ENCODE assay signal across 8 mouse cellular contexts in genomic region chr9:123215621-123216440, GRCm38 (mm10). TPM values are rescaled to one million over a fixed set of nuclear protein-coding genes. Genes with fewer than 3 reads are reported as not detected.
DNase-seq lines count a peak whose midpoint lies in the region; ATAC-seq and TF ChIP-seq lines count a peak whose summit lies in the region.

Gene Cdcp1, minus strand, starts transcription at chr9:123216038.

- no peaks in the 10 kb centered on the region for H3K9me3 ChIP-seq in hindbrain, embryonic 11.5 days (ENCODE audit: control insufficient read depth, low read length)
- no peaks in the 10 kb centered on the region for H3K9me3 ChIP-seq in limb, embryonic 13.5 days
- no peaks in the 10 kb centered on the region for H3K9me3 ChIP-seq in midbrain, embryonic 14.5 days (ENCODE audit: control insufficient read depth, low read length)

- TF ChIP-seq CTCF in cerebellum, adult 2 months (IDR thresholded peaks at IDR 0.05; ENCODE audit: borderline replicate concordance, insufficient read depth, low read depth, low read length), result no peak

- H3K9ac ChIP-seq in hindbrain, embryonic 11.5 days (ENCODE audit: low read depth, low read length), result no peak within 1 kb of the TSS
- peak within 1 kb of the TSS; percentile 59 for H3K9ac ChIP-seq in limb, embryonic 13.5 days
- H3K9ac ChIP-seq in midbrain, embryonic 14.5 days (replicated peaks; ENCODE audit: low read length), result no peak within 1 kb of the TSS

- H3K27me3 ChIP-seq in hindbrain, embryonic 11.5 days (ENCODE audit: control insufficient read depth, insufficient read depth, low read length), result peaks cover 15% of the 10 kb centered on the region
- H3K27me3 ChIP-seq in limb, embryonic 13.5 days, result peaks cover 38% of the 10 kb centered on the region
- peaks cover 16% of the 10 kb centered on the region; the same call in 1 of the 2 replicates for H3K27me3 ChIP-seq in midbrain, embryonic 14.5 days (ENCODE audit: control insufficient read depth, insufficient read depth, low read length)
- H3K27me3 ChIP-seq in cerebellum, adult 2 months (ENCODE audit: control insufficient read depth, insufficient read depth, low read length), result no peaks in the 10 kb centered on the region; the same call in 1 of the 2 replicates

- H3K36me3 ChIP-seq in hindbrain, embryonic 11.5 days (ENCODE audit: control insufficient read depth, insufficient read depth, low read length), result no peaks in the 10 kb centered on the region
- H3K36me3 ChIP-seq in limb, embryonic 13.5 days, result no peaks in the 10 kb centered on the region
- no peaks in the 10 kb centered on the region for H3K36me3 ChIP-seq in midbrain, embryonic 14.5 days (ENCODE audit: control insufficient read depth, insufficient read depth, low read length)

- H3K4me2 ChIP-seq in hindbrain, embryonic 11.5 days (replicated peaks; ENCODE audit: low read depth, low read length), result peak within 1 kb of the TSS; percentile 35
- peak within 1 kb of the TSS; percentile 69 for H3K4me2 ChIP-seq in limb, embryonic 13.5 days (replicated peaks)
- H3K4me2 ChIP-seq in midbrain, embryonic 14.5 days (ENCODE audit: low read length), result peak within 1 kb of the TSS; percentile 46

- ATAC-seq in hindbrain, embryonic 11.5 days (ENCODE audit: low FRiP score), result no peak
- ATAC-seq in limb, embryonic 13.5 days (ENCODE audit: low FRiP score, low read depth), result peak; percentile 36; the same call in 1 of the 2 replicates
- no peak for ATAC-seq in midbrain, embryonic 14.5 days (ENCODE audit: low FRiP score, low TSS enrichment)

- DNase-seq in ovary, adult 18-20 months (ENCODE audit: low spot score), result peak; percentile 8
- DNase-seq in ovary, postnatal 10 days (ENCODE audit: low spot score), result no peak
- peak; percentile 11 for DNase-seq in hindbrain, embryonic 11.5 days (ENCODE audit: low spot score)
- no peak for DNase-seq in midbrain, embryonic 14.5 days
- no peak for DNase-seq in cerebellum, adult 2 months
- no peak for DNase-seq in cerebellum, postnatal 36 days
- DNase-seq in right cerebral cortex, postnatal 36 days (ENCODE audit: low spot score in 2 of 2), result no peak

- H3K4me1 ChIP-seq in hindbrain, embryonic 11.5 days (replicated peaks; ENCODE audit: control insufficient read depth, insufficient read depth, low read length), result no peaks in the 10 kb centered on the region
- peaks cover 5% of the 10 kb centered on the region; the same call in 1 of the 2 replicates for H3K4me1 ChIP-seq in limb, embryonic 13.5 days
- no peaks in the 10 kb centered on the region for H3K4me1 ChIP-seq in midbrain, embryonic 14.5 days (ENCODE audit: control insufficient read depth, insufficient read depth, low read length)
- no peaks in the 10 kb centered on the region for H3K4me1 ChIP-seq in cerebellum, adult 2 months (ENCODE audit: control insufficient read depth, insufficient read depth, low read length)

- TF ChIP-seq POLR2A in cerebellum, adult 2 months (IDR thresholded peaks at IDR 0.05; ENCODE audit: borderline replicate concordance, insufficient read depth, low read length), result no peak

- H3K27ac ChIP-seq in hindbrain, embryonic 11.5 days (ENCODE audit: low read depth, low read length), result no peak within 1 kb of the TSS
- no peak within 1 kb of the TSS for H3K27ac ChIP-seq in limb, embryonic 13.5 days
- H3K27ac ChIP-seq in midbrain, embryonic 14.5 days (replicated peaks; ENCODE audit: low read depth, low read length), result no peak within 1 kb of the TSS
- no peak within 1 kb of the TSS for H3K27ac ChIP-seq in cerebellum, adult 2 months (ENCODE audit: insufficient read depth, low read length)

- 7% methylated on average over 45 of the region's 45 CpGs for WGBS in hindbrain, embryonic 11.5 days
- 7% methylated on average over 41 of the region's 45 CpGs for WGBS in limb, embryonic 13.5 days
- 7% methylated on average over 45 of the region's 45 CpGs for WGBS in midbrain, embryonic 14.5 days
- 8% methylated on average over 45 of the region's 45 CpGs for WGBS in cerebellum, adult 2 months

- H3K4me3 ChIP-seq in hindbrain, embryonic 11.5 days (ENCODE audit: low read depth, low read length), result peak within 1 kb of the TSS; percentile 18; the same call in 1 of the 2 replicates
- H3K4me3 ChIP-seq in limb, embryonic 13.5 days, result peak within 1 kb of the TSS; percentile 44
- H3K4me3 ChIP-seq in midbrain, embryonic 14.5 days (replicated peaks; ENCODE audit: low read depth, low read length), result 0 out of 2 replicates have a peak within 1 kb of the TSS, but pooled peaks have one; percentile 3
- no peak within 1 kb of the TSS for H3K4me3 ChIP-seq in cerebellum, adult 2 months (replicated peaks; ENCODE audit: insufficient read depth, low read depth, low read length)

RNA-seq across cellular contexts. Expression of gene Cdcp1, which starts in this region (rescaled TPM):
- polyA plus RNA-seq in hindbrain, embryonic 11.5 days (2014; fragmentation: Nextera tagmentation; extraction: Ambion mirVana), result 0.66 and 1.2 TPM in 2 replicates
- 4.8 and 5.3 TPM in 2 replicates for polyA plus RNA-seq in limb, embryonic 13.5 days (2015; fragmentation: Nextera tagmentation; extraction: Ambion mirVana)
- polyA plus RNA-seq in midbrain, embryonic 14.5 days (2014; fragmentation: Nextera tagmentation; extraction: Ambion mirVana), result not detected in 2 replicates
- polyA plus RNA-seq in cerebellum, adult 2 months (2012; rRNA removed), result 0.05 and 0.06 TPM in 2 replicates

Comparison
In these comparisons a context has a peak if more than half of its experiments do, and no peak if none do; other contexts are left out.
1. DNase-seq: peak in ovary, adult 18-20 months (single experiment) and hindbrain, embryonic 11.5 days (single experiment); none in ovary, postnatal 10 days (single experiment), midbrain, embryonic 14.5 days (single experiment), cerebellum, adult 2 months (0 of 2), cerebellum, postnatal 36 days (0 of 2) and right cerebral cortex, postnatal 36 days (0 of 2).
2. Peak in every context shown above with its lines, with median percentiles within 50 percentile points of each other: H3K4me2 ChIP-seq.